Mouse (Mus musculus): ENCODE results near the gene Taok3. TPM values are rescaled to one million over a fixed set of nuclear protein-coding genes. Genes with fewer than 3 reads are reported as not detected.

The Taok3 gene
- total RNA-seq, 4 experiments from 2014 or later = 36.8 to 59.1 (median 47.9) TPM

DNA sequence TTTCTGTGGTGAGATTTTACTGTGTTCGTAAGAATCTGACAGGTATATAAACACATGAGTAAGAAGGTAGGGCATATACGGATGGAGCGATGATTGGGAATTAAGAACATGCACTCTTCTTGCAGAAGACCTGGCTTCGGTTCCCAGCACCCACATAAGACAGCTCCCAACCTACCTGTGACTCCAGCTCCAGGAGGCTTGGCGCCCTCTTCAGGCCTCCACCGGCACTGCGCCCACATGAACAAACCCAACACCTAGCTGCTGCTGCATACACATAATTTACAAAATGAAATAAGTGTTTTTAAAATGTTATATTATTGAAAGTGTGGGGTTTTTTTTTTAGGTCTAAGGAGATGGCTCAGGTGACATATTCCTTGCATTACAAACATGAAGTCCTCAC lies 65.7 kb downstream of the Taok3 start:
- DNase-seq = no peak

DNA sequence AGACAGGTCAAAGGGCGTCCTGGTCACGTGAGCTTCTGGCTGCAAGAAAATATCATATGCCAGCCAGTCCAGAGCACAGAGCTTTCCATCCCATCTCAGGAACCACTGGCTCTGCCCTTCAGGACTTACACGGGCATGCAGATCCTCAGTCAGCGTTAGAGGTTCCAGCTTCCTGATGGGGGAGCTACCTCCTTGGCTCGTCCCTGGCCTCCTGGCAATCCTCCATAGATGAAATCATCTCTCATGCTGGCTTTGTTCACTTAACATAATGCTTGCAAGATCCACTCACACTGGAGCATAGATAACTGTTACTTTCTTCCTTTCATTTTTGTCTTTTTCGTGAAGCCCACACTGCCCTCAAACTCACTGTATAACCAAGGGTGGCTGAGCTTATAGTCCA lies 72.1 kb downstream of the Taok3 start:
- no peak for DNase-seq

DNA sequence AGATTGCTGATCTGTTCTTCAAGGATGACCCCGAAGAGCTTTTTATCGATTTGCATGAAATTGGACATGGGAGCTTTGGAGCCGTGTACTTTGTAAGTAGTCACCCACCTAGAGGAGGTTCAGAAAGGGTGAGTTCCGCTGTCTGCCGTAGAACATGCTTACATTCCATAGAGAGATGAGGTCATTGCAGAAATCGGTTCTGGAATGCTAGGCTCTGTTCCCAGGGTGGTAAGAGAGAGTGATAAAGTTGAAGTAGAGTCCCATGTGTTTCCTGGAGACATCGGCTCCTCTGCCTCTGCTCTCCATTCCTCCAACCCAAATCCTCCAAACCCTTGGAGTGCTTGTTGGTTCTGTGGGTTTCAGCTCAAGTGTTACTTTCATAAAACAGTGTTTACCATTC lies 73.8 kb downstream of the Taok3 start:
- DNase-seq = no peak

DNA sequence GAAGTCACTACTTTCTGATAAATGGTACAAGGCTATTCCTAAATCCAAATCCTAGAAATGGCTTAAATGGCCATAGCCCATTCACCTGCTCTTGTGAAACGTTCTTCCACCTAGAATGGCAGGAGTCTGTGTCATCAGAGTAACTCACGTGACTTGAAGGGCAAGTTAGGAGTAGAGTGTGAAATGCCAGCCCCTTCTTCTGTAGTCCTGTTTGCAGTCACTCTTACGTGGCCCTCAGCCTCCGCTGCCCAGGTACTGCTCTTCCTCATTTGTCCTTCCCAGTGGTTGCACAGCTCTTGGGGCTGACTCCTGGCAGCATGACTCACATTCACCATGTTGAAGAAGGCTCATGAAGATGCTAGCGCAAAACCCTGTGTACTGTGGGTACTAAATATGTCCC lies 74.7 kb downstream of the Taok3 start:
- DNase-seq = no peak

DNA sequence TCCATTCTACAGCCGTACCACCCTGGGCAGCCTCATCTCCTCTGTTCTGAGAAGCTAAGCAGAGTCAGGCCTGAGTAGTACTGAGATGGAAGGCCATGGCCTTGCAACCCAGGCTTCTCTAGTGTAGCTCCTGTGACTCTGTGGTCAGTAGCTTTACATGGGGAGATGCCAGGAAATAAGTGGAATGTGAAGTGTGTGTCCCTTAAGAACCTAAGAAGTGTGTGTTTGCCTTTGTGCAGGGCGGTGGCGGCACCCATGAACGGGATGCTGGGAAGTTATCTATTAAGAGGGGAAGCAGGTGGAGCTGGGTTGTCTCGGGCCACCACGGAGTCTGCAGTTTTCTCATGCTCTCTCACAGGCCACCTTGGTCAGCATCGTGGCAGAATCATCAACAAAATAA lies 76.6 kb downstream of the Taok3 start:
- no peak for DNase-seq

DNA sequence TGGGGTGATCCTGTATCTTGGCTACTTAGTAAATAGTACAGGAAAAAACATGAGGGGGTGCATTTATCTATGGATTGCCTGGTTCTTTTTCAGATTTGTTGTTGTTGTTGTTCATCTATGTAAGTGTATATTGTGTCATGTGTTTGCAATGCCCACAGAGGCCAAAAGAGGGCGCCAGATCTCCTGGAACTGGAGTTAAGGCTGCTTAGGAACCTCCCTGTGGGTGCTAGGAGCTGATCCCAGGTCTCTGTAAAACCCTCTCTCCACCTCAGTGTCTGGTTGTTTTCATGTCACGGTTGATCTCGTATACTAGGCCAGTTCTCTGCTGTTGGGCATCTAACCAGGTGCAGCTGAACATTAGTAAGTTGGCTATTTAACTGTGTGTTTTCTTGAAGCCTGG lies 78.5 kb downstream of the Taok3 start:
- DNase-seq = no peak

DNA sequence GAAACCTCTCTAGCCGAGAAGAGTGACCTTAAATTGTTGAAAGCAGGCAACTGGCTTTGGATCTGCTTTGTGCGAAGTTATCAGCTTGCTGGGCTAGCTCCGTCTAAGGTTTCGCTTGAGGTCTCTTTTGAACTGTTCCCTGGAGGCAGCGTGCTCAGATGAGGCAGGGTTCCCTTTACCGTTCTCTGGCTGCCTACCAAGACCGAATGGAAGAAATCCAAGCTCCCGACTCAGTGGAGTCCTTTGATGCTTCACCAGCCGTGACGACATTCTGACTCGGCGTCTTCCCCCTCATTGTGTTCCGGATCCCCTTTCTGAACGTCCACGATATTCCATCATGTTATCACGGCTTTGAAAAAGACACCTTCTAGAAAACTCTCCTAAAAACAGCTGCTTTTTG lies 87.4 kb downstream of the Taok3 start:
- DNase-seq = no peak

DNA sequence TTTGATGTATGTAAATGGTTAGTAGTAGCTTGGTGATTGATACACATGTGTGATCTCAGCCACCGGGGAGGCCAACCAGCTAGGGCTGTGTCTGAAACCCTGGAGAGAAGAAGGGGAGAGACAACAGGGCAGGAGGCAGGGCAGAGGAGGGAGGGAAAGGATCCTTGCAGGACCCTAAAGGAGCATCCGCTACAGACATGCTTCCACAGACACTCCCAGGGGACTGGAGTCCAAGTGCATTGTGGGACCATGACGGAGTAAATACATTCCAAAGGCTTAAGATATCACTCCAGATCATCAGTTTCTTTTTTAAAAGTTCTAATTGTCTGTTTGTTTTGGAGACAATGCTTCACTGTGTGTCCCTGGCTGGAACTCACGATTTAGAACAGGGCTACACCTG lies 94.1 kb downstream of the Taok3 start:
- no peak for DNase-seq

DNA sequence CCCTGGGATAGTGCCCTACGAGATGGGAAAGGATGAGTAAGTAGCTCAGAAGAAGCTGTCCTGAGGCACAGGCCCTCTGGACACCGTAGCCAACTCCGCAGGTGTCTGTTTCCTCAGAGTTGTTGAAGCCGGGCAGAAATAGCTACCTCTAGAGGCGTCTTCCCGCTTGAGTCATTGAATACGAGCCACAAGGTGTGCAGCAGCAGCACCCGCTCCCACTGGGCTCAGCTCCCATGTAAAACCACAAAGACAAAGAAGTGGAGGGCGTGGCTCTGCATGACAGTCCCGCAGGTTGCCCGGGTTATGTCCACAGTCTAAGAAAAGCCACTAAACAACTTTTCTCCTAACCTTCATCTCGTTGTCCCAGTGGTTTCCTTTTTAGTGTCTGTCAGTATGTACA lies 111.1 kb downstream of the Taok3 start:
- no peak for DNase-seq

DNA sequence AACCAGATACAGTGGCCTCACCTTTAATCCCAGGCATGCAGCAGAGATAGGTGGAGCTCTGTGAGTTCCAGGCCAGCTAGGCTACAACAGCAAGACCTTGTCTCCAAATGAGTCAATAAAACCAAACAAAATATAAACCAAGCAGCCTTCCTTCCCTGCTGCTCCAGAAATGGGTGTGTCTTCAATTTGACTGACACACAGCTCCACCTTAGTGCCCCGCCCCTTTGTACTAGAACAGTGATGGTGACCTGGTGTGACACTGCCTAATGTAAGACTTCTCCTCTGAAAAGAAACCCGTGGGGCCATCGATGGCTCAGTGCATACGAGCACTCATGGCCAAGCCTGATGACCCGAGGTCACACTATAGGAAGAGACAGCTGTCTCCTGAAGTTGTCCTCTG lies 116.6 kb downstream of the Taok3 start:
- no peak for DNase-seq

DNA sequence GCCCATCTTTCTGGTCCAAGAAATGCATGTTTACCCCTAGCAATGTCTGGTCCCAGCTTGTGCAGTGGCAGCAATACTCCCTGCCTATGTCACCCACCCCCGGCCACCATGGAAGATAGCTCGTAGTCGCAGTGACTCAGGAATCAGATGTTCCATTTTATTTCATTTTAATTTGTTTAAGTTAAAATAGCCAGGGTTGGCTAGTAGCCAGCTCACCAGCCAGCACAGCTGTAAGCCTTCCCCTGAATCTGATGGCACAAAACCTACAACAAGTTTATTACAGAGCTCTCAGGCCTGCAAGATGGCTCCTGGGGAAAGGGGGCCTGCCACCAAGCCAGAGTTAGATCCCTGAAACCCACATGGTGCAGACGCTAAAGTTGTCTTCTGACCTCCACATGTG lies 119.2 kb downstream of the Taok3 start:
- DNase-seq = no peak

DNA sequence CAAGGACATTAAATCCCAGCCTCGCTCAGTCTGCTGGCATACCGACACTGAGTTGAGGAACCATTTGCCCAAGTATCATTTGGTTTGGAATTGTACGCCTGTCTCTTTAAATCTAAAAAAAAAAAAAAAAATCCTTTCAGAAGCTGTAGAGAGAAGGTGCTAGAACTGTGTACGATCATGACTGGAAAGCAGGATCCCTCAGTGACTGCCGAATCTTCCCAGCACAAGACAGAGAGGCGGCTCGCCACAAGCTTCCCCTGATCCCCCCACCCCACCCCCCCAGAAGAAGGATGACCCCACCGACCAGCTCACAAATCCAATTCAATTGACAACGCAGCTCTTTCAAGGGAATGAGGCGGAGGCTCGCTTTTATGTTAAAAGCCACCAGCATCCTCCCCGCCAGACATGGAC lies 120.4 kb downstream of the Taok3 start:
- no peak for DNase-seq

DNA sequence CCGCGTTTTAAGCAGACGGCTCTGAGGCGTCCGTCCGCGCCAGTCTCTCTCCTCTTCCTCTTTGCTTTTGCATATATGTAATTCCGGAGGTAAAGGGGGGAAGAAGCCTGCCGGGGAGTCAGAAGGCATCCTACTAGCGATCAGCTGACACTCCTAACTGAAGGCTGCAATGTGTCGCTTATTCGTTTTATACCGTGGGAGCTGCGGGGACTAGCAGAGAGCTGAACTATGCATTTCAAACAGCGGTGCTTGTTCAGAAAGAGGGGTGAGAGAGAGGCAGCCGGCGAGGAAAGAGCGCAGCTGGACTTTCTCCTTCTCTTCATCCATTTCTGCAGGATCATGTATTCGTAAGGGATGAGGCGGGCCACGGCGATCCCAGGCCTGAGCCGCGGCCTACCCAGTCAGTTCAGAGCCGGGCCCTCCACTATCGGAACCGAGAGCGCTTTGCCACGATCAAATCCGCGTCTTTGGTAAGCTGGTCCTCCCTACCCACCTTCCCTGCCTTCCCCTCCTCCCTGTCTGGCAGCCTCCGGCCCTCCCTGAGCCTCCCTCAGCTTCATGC lies 120.9 kb downstream of the Taok3 start:
- no peak for DNase-seq

DNA sequence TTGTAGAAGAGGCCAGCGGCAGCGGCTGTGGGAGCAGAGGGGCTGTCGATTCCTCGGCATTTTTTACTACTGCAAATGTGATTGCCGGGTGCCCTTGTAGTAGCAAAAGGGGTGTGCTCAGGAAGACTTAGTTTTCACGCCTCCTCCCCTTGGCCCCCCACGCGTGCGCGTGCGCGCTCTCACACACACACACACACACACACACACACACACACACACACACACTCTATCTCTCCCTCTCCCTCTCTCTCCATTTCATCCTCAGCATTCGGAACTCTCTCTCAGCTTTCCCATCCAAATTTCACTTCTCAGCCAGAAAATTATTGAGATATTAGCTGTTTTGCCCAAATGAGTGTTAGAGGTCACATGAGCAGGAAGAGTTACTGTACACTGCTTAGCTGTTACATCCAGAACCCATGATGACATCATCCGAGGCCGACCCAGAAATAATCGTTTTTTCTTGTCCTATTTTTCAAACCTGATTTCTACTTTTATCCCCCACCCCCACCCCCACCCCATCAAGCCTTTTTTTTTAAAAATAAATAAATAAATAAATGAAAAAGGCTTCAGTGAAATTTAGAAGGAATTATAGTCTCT lies 122.1 kb downstream of the Taok3 start:
- no peak for DNase-seq

DNA sequence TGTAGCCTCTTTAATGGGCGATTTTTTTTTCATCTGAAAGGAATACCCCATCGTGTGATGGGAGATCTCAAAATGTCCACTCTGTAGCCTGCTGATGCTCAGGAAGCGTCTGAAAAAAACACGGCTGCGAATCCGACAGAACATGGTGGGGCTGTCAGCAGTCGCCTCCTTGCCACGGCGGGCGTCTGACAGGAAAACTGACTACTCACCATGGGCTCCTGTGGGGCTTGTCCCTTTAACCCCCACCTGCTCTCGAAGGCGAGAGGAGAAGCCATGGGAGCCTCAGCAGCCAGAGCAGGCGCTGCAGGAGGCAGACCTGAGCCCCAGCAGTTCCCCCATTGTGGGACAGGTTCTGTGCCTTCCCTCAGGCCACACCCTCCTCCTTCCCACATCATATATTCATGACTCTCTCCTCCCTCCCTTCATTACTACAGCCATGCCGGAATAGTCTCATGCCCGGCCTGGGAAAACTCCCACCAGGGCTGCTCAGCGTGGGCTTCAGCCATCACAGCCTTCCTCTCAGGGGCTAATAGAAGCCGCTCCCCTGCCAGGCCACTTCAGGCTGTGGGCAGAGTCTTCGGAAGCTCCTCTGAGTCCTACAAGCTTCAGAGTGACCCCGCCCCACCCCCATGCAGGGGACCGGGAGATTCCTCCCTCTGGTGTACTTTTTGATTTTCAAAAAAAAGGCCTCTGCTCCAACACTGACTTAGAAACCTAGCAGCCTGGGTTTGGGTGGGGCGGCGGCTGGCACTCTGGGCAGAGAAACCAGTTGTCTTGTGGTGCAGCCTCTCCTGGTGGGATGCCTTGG lies 122.9 kb downstream of the Taok3 start:
- no peak for DNase-seq

DNA sequence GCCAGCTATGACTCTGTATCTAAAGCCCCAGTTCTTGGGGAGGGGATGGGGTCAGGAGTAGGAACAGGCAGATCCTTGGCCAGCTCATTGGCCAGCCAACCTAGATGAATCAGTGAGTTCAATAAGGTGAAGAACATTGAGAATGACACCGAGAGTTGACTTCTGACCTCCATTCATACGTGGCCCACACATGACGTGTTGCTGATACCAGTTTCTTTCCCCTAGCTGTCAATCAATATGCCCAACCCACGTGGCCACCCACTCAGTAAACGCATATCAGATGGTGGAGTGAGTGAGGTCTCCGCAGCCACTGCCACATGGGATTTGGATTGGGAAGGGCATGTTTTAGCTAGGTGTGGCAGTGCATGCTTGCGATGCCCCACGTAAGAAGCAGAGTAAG lies 125.2 kb downstream of the Taok3 start:
- no peak for DNase-seq

DNA sequence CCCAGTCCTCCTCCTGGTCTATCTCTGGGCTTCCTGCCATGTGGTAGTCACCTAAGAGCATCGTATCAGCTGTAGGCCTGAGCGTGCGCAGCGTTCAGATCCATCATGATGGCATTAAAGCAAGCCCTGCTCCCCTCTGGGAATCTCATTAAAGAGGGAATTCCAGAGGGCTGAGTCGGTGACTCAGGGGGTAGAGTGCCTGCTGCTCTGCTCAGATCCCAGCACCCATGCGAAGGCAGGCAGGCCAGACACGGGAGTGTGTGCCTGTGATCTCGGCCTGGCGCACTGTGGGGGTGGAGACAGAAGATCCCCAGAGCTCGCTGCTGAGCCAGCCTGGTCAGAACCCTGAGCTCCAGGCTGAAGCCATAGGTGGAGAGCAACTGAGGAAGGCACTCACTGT lies 128.4 kb downstream of the Taok3 start:
- peak; percentile 37 for DNase-seq

DNA sequence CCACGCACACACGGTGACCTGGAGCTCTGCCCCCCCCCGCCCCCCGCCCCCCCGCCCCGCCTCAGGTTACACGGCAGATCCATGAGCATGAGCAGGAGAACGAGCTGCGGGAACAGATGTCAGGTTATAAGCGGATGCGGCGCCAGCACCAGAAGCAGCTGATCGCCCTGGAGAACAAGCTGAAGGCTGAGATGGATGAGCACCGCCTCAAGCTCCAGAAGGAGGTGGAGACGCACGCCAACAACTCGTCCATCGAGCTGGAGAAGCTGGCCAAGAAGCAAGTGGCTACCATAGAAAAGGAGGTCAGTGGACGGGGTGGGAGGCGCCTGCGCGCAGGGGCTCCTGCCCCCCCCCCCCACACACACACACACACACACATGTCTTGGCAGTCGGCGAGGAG lies 130.9 kb downstream of the Taok3 start:
- no peak for DNase-seq

DNA sequence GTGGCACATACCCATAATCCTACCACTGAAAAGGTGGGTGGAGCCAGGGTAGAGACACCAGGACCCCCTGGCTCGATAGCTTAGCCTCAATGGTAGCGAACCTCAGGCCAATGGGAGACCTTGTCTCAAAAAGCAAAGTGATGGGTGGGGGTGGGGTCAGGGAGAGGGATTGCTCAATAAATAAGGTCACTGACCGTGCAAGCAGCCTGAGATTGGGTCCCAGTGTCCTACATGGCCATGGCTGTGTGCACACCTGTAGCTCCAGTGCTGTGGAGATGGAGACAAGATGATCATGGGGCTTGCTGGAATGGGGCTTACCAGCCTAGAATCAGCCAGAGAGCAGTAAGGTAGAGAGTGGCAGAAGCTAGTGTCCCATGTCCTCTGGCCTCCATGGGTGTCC lies 131.8 kb downstream of the Taok3 start:
- no peak for DNase-seq

DNA sequence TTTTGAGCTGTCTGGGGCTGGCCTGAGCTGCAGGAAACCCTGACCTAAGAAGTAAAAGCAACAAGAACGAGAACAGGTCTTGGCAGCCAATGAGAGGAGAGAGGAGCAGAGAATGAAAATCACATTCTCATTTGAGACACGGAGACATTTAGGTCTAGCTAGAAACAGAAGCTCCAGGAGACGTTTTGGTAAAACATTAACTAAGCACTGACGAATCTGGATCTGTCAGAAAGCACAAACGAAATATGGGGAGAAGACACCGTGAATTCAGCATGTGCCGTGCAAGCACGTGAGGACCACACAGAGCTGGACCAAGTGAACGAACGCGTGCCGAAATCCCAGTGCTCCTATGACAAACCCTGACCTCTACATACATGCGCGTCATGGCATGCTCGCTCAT lies 138.3 kb downstream of the Taok3 start:
- DNase-seq = no peak

DNA sequence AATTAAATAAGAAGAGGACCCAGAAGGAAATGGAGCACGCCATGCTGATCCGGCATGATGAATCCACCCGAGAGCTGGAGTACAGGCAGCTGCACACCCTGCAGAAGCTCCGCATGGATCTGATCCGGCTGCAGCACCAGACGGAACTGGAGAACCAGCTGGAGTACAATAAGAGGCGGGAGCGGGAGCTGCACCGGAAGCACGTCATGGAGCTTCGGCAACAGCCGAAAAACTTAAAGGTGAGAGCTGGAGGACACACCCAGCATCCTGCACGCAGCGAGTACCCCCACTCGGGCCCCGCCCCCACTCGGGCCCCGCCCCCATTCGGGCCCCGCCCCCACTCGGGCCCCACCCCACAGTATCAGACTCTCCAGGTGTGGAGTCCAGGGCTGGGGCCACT lies 143.6 kb downstream of the Taok3 start:
- no peak for DNase-seq

DNA sequence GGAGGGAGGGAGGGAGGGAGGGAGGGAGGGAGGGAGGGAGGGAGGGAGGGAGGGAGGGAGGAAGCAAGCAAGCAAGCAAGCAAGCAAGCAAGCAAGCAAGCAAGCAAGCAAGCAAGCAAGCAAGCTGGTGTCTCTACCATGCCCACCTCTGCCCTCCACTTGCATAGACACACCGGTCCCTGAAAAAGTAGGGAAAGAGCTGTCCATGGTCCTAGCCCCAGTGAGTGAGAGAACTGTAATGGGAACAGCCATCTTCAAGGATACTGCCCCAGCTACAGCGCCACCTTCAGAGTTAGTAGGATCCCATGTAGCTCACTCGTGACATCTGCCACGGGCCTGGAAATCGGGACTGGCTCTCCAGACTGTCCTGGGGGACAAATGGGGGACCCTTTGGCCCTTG lies 144.8 kb downstream of the Taok3 start:
- no peak for DNase-seq

DNA sequence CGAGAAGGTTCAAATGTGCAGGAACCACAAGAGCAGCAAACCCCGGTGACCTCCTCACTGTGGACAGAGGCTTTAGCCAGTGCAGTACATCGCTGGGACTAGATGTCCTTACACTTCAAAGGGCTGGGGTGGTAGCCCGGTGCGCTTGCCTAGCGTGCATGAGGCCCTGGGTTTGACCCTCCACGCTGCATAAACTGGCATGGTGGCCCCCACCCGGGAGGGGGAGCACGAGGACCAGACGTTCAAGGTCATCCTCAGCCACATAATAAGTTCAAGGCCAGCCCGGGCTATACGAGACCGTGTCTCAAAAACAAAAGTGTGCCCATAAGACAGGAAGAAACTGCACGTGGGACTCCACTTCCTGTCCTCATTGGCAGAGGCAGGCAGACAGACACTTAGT lies 148.0 kb downstream of the Taok3 start:
- DNase-seq = no peak

DNA sequence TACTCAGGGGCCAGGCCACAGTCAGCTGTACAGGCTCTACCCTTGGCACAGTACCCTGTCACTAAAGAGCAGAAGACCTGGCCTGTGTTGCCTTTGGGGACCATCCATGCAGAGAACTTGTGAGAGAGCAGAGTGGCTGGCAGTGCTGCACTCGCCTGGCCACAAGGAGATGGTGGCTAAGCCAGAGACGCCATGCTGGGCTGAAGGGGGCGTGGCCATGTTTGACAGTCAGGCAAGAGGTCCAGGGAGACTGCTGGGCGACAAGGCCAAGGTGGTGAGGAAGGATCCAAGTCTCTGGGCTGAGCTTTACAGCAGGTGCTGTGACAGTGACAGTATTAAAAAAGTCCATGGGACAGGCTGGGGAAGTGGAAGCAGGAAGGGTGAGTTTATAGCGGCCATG lies 148.8 kb downstream of the Taok3 start:
- no peak for DNase-seq
